Mouse (Mus musculus): ENCODE measurements around the gene Myo1e. TPM values are rescaled to one million over a fixed set of nuclear protein-coding genes. Genes with fewer than 3 reads are reported as not detected.

Myo1e gene
- polyA plus RNA-seq, 1 experiment: 14.0 TPM

GRCm38 (mm10) chr9:70408791-70409190 lies 201.6 kb downstream of the Myo1e start:
- no peak for DNase-seq (ENCODE audit: low spot score)

GRCm38 (mm10) chr9:70409743-70410142 lies 202.6 kb downstream of the Myo1e start:
- DNase-seq (ENCODE audit: low spot score): no peak

GRCm38 (mm10) chr9:70410668-70411067 lies 203.5 kb downstream of the Myo1e start:
- no peak for DNase-seq (ENCODE audit: low spot score)

DNA sequence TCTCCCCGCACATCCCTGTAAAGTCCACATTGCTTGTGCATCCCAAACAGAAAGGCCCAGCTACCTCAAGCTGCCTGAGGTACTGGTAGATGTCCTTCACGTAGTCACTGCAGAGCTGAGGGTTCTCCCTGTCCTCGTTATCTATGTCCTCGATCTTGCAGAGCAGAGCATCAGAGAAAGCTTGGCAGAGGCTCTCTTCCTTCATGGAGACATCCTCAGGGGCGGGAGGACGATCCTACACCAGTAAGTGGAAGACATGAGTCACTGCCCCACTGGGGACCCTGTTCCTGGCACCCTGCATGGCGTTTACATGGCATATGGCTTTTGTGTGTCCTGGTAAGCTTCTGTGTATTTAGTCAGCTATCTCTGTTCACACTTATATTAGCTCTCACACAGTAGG lies 205.9 kb downstream of the Myo1e start:
- no peak for DNase-seq (ENCODE audit: low spot score)

DNA sequence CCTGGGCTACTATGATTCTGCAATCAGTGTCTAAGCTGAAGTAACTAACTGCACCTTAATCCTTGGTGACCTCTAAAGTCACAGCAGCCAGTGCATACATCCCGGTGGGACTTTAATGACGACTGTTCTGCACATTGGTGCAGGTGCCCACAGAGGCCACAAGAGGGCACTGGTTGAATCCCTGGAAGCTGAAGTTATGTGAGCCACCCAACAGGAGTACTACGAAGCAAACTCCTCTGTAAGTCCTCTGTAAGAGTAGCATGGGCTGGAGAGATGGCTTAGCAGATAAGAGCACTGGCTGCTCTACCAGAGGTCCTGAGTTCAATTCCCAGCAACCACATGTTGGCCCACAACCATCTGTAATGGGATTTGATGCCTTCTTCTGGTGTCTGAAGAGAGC lies 209.3 kb downstream of the Myo1e start:
- no peak for DNase-seq (ENCODE audit: low spot score)

DNA sequence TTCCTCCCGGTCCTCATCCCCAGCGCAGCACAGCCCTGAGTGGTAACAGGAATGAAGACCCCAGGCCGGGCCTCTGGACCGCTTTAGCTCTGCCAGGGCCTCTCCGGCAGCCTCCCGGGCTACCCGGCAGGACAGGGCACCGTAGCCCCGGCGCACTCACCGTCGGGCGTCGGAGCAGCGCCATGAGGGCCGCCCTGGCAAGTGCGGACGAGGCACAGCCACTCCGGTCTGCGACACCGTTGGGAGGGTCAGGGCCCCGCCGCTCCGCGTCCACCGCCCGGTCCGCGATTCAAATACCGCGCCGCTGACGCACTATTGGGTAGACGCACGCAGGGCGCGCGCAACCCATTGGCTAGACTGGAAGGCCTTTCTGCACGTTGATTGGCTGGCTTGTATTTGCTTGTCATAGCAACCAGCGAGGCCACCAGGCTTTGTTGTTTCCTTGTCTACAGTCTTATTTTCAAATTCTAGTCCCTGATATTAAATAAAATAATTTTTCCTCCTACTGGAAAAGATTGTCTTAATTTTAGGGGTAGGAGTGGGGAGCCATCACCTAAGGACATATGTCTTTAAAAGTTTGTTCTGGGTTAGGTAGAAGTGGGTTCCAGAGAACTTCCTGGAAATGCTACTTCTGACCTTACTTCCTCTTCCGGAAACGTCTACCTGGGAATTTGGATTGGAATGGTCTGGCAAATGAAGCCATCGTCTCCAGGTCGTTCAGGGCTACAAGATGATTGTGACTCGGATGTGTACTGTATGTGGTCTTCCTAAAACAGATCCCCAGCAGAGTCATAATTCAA lies 214.3 kb downstream of the Myo1e start, which contains the start of gene Ccnb2:
Ccnb2 (minus strand) TSS at position 291 of the 800 bp plus-strand sequence.
- DNase-seq (ENCODE audit: low spot score): peak; percentile 62

DNA sequence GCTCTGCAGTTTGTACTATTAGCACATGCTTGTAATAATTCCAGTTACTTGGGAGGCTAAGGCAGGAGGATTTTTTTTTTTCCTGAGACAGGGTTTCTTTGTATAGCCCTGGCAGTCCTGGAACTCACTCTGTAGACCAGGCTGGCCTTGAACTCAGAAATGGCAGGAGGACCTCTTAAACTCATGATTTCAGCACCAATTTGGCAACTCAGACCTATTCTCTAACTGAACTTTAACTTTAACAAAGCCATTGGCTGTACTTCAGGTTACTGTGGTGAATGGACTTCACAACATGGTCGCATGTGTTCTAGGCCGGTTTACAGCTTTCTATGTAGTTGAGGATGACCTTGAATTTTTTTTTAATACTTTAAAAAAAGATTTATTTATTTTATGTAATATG lies 215.5 kb downstream of the Myo1e start:
- DNase-seq (ENCODE audit: low spot score): no peak

DNA sequence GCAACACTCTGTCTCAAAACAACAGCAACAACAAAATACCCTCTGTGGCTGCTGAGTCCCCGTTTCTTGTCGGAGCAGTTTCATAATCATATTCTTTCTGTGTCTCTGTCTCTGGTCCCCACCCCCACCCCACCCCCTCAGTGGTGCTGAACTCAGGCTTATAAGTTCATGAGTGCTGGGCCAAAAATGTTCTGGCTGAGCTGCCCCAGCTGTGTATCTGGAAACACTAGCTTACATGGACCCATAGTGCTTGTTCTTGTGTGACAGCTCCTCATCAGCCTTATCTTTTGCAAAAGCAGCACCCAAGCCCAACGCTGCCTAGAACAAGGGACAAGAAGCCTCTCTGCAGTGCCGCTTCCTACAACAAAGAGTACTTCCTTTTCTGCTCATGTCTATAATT lies 232.8 kb downstream of the Myo1e start:
- DNase-seq (ENCODE audit: low spot score): no peak

DNA sequence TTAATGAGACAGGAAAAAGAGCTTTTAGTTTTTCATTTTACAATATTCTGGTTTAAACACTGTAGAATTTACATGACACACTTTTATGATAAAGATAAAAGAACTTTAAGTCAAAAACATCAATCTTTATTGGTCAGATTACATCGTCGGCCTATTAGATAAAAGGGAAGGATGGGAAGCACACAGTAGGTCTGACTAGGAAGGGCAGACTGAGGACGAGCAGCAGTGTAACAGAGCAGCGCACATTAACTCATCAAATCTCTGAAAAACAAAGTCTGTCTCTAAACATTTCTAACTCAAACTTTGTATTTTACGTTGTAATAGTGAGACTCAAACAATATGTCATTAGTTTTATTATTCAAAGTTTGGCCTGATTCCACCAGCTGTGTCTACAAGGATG lies 241.9 kb downstream of the Myo1e start:
- no peak for DNase-seq (ENCODE audit: low spot score)

Other genes starting within 250 kb of the Myo1e start
- gene Bnip2, start 217.9 kb upstream of the Myo1e start, polyA plus RNA-seq (2012; rRNA removed): 121 and 126 TPM in 2 replicates
- gene Gtf2a2, start 194.8 kb upstream of the Myo1e start, polyA plus RNA-seq (2012; rRNA removed): 83.3 and 119 TPM in 2 replicates
- 2.6 TPM in 2 replicates for gene Gcnt3, start 169.3 kb upstream of the Myo1e start, polyA plus RNA-seq (2012; rRNA removed)
- gene Fam81a, start 64.8 kb upstream of the Myo1e start, polyA plus RNA-seq (2012; rRNA removed): 1.6 and 2.0 TPM in 2 replicates
- 3.1 and 4.1 TPM in 2 replicates for gene Ccnb2, start 214.2 kb downstream of the Myo1e start, polyA plus RNA-seq (2012; rRNA removed)

All from urinary bladder, adult 2 months (tissue).